Mouse (Mus musculus): Measurements from ENCODE around the gene Nup93.

DNA sequence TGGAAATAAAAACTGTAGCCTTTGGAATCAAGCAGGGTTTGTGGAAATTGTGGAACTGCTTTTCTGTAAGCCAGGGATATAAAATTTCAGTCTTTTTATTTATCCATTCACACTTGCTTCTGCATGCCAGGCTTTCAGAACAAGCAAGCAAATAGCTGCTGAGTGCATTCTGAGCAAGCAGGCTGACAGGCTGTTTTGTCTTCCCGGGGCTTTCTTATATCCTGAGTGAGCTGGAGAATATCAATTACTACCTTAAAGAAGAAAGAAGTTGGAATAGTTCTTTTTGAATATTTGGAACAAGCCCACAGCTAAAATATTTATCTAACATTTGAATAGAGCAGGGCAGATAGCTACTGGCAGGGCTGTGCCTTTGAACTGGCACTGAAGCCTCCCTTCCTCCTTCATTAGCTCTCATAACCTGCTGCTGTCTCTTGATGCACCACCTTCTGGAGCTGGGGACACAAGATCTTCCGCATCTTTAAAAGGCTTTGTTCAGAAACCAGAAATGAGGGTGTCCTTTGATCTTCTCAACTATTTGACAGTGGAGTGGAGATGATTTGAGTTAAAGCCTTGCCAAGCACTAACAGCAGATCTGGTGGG lies 35.6 kb downstream of the Nup93 start:
- TF ChIP-seq CTCF (IDR thresholded peaks at IDR 0.05; ENCODE audit: low read depth) (no peak), EP300 (optimal IDR thresholded peaks at IDR 0.05) (no peak)

Data from stomach, postnatal 0 days (tissue).